Mouse (Mus musculus): ENCODE measurements around the gene Ehbp1. TPM values are rescaled to one million over a fixed set of nuclear protein-coding genes. Genes with fewer than 3 reads are reported as not detected.
A peak's percentile ranks its signal among the peaks of the same experiment; 100 is the strongest.

The Ehbp1 gene
- polyA plus RNA-seq, 1 experiment from 2014 or later, result 3.4 TPM

GRCm38 (mm10) chr11:22273378-22273777 is 68.7 kb downstream of the Ehbp1 start:
- H3K27ac ChIP-seq, result no peak overlapping the region
- H3K4me1 ChIP-seq, result peaks cover 7% of the 10 kb centered on the region; the same call in 1 of the 2 replicates
- peaks cover 7% of the 10 kb centered on the region for H3K36me3 ChIP-seq
- no peak overlapping the region for H3K9ac ChIP-seq
- ATAC-seq, result no peak
- H3K4me2 ChIP-seq, result no peak overlapping the region
- H3K9me3 ChIP-seq (replicated peaks), result no peaks in the 10 kb centered on the region
- 74% methylated on average over 7 of the region's 7 CpGs for WGBS (ENCODE audit: insufficient replicate concordance)
- no peaks in the 10 kb centered on the region for H3K27me3 ChIP-seq (replicated peaks)
- no peak overlapping the region for H3K4me3 ChIP-seq

- H3K27me3 ChIP-seq (replicated peaks), result no peaks in the 10 kb centered on the region
- peaks cover 8% of the 10 kb centered on the region; the same call in 1 of the 2 replicates for H3K4me1 ChIP-seq
- no peak overlapping the region for H3K4me2 ChIP-seq
- no peaks in the 10 kb centered on the region for H3K9me3 ChIP-seq (replicated peaks)
- peaks cover 6% of the 10 kb centered on the region for H3K36me3 ChIP-seq
- no peak overlapping the region for H3K4me3 ChIP-seq
- H3K27ac ChIP-seq, result no peak overlapping the region
- WGBS (ENCODE audit: insufficient replicate concordance), result 73% methylated on average over 3 of the region's 3 CpGs
- H3K9ac ChIP-seq, result no peak overlapping the region
- no peak for ATAC-seq
Observed at GRCm38 (mm10) chr11:22271889-22272288, 70.2 kb downstream of the Ehbp1 start.

GRCm38 (mm10) chr11:22269643-22270042 is 72.4 kb downstream of the Ehbp1 start:
- Histone ChIP-seq H3K36me3 (no peaks in the 10 kb centered on the region), H3K9ac (no peak overlapping the region), H3K27me3 (replicated peaks) (no peaks in the 10 kb centered on the region), H3K9me3 (replicated peaks) (no peaks in the 10 kb centered on the region), H3K27ac (0 out of 2 replicates have a peak overlapping the region, but pooled peaks have one; percentile 12), H3K4me3 (no peak overlapping the region), H3K4me1 (peaks cover 10% of the 10 kb centered on the region; the same call in 1 of the 2 replicates), H3K4me2 (no peak overlapping the region)
- WGBS (ENCODE audit: insufficient replicate concordance), result 65% methylated on average over 4 of the region's 4 CpGs
- no peak for ATAC-seq

GRCm38 (mm10) chr11:22269173-22269572 is 72.9 kb downstream of the Ehbp1 start:
- Histone ChIP-seq H3K27ac (no peak overlapping the region), H3K4me3 (no peak overlapping the region), H3K36me3 (no peaks in the 10 kb centered on the region), H3K9ac (no peak overlapping the region), H3K4me2 (no peak overlapping the region), H3K9me3 (replicated peaks) (no peaks in the 10 kb centered on the region), H3K27me3 (replicated peaks) (no peaks in the 10 kb centered on the region), H3K4me1 (peaks cover 8% of the 10 kb centered on the region; the same call in 1 of the 2 replicates)
- 68% methylated on average over 3 of the region's 3 CpGs for WGBS (ENCODE audit: insufficient replicate concordance)
- ATAC-seq, result no peak

GRCm38 (mm10) chr11:22267014-22267413 is 75.1 kb downstream of the Ehbp1 start:
- Histone ChIP-seq H3K9me3 (replicated peaks) (no peaks in the 10 kb centered on the region), H3K4me2 (no peak overlapping the region), H3K27me3 (replicated peaks) (no peaks in the 10 kb centered on the region), H3K9ac (no peak overlapping the region), H3K36me3 (no peaks in the 10 kb centered on the region), H3K4me1 (0 out of 2 replicates have a peak, but pooled peaks cover 4% of the 10 kb centered on the region), H3K4me3 (no peak overlapping the region), H3K27ac (no peak overlapping the region)
- ATAC-seq, result no peak

- Histone ChIP-seq H3K27ac (no peak overlapping the region), H3K9me3 (replicated peaks) (no peaks in the 10 kb centered on the region), H3K36me3 (no peaks in the 10 kb centered on the region), H3K27me3 (replicated peaks) (no peaks in the 10 kb centered on the region), H3K9ac (no peak overlapping the region), H3K4me1 (no peaks in the 10 kb centered on the region), H3K4me2 (no peak overlapping the region), H3K4me3 (no peak overlapping the region)
- 69% methylated on average over 1 of the region's 1 CpGs for WGBS (ENCODE audit: insufficient replicate concordance)
- ATAC-seq, result no peak
Observed at GRCm38 (mm10) chr11:22255418-22255817, 86.7 kb downstream of the Ehbp1 start.

GRCm38 (mm10) chr11:22249363-22249762 is 92.7 kb downstream of the Ehbp1 start:
- no peak overlapping the region for H3K4me2 ChIP-seq
- no peaks in the 10 kb centered on the region for H3K27me3 ChIP-seq (replicated peaks)
- no peak overlapping the region for H3K27ac ChIP-seq
- H3K9me3 ChIP-seq (replicated peaks), result no peaks in the 10 kb centered on the region
- H3K4me3 ChIP-seq, result no peak overlapping the region
- H3K9ac ChIP-seq, result no peak overlapping the region
- H3K36me3 ChIP-seq, result no peaks in the 10 kb centered on the region
- 72% methylated on average over 2 of the region's 2 CpGs for WGBS (ENCODE audit: insufficient replicate concordance)
- H3K4me1 ChIP-seq, result no peaks in the 10 kb centered on the region
- no peak for ATAC-seq

GRCm38 (mm10) chr11:22247736-22248135 is 94.4 kb downstream of the Ehbp1 start:
- ATAC-seq, result no peak
- H3K4me2 ChIP-seq, result no peak overlapping the region
- H3K4me1 ChIP-seq, result no peaks in the 10 kb centered on the region
- no peaks in the 10 kb centered on the region for H3K9me3 ChIP-seq (replicated peaks)
- no peak overlapping the region for H3K27ac ChIP-seq
- no peaks in the 10 kb centered on the region for H3K27me3 ChIP-seq (replicated peaks)
- H3K4me3 ChIP-seq, result no peak overlapping the region
- WGBS (ENCODE audit: insufficient replicate concordance), result 68% methylated on average over 4 of the region's 4 CpGs
- H3K36me3 ChIP-seq, result no peaks in the 10 kb centered on the region
- H3K9ac ChIP-seq, result no peak overlapping the region

- no peaks in the 10 kb centered on the region for H3K9me3 ChIP-seq (replicated peaks)
- no peak overlapping the region for H3K27ac ChIP-seq
- H3K9ac ChIP-seq, result no peak overlapping the region
- H3K4me3 ChIP-seq, result no peak overlapping the region
- H3K36me3 ChIP-seq, result no peaks in the 10 kb centered on the region
- H3K4me1 ChIP-seq, result no peaks in the 10 kb centered on the region
- no peak overlapping the region for H3K4me2 ChIP-seq
- H3K27me3 ChIP-seq (replicated peaks), result no peaks in the 10 kb centered on the region
- no peak for ATAC-seq
Observed at GRCm38 (mm10) chr11:22247069-22247468, 95.0 kb downstream of the Ehbp1 start.

- Histone ChIP-seq H3K9ac (no peak overlapping the region), H3K27ac (no peak overlapping the region), H3K27me3 (replicated peaks) (no peaks in the 10 kb centered on the region), H3K4me3 (no peak overlapping the region), H3K36me3 (0 out of 2 replicates have a peak, but pooled peaks cover 4% of the 10 kb centered on the region), H3K9me3 (replicated peaks) (no peaks in the 10 kb centered on the region), H3K4me1 (no peaks in the 10 kb centered on the region), H3K4me2 (no peak overlapping the region)
- ATAC-seq, result no peak
- WGBS (ENCODE audit: insufficient replicate concordance), result 76% methylated on average over 5 of the region's 5 CpGs
Observed at GRCm38 (mm10) chr11:22235558-22235957, 106.5 kb downstream of the Ehbp1 start.

- WGBS (ENCODE audit: insufficient replicate concordance), result 37% methylated on average over 1 of the region's 1 CpGs
- no peak overlapping the region for H3K4me3 ChIP-seq
- no peaks in the 10 kb centered on the region for H3K4me1 ChIP-seq
- ATAC-seq, result peak; percentile 24; the same call in 1 of the 2 replicates
- no peak overlapping the region for H3K27ac ChIP-seq
- H3K27me3 ChIP-seq (replicated peaks), result no peaks in the 10 kb centered on the region
- H3K4me2 ChIP-seq, result no peak overlapping the region
- no peaks in the 10 kb centered on the region for H3K9me3 ChIP-seq (replicated peaks)
- H3K9ac ChIP-seq, result no peak overlapping the region
- H3K36me3 ChIP-seq, result 0 out of 2 replicates have a peak, but pooled peaks cover 4% of the 10 kb centered on the region
Observed at GRCm38 (mm10) chr11:22234739-22235138, 107.4 kb downstream of the Ehbp1 start.

- H3K9ac ChIP-seq, result no peak overlapping the region
- no peaks in the 10 kb centered on the region for H3K4me1 ChIP-seq
- no peaks in the 10 kb centered on the region for H3K9me3 ChIP-seq (replicated peaks)
- H3K27me3 ChIP-seq (replicated peaks), result no peaks in the 10 kb centered on the region
- no peak overlapping the region for H3K4me3 ChIP-seq
- H3K27ac ChIP-seq, result no peak overlapping the region
- WGBS (ENCODE audit: insufficient replicate concordance), result 81% methylated on average over 6 of the region's 6 CpGs
- H3K4me2 ChIP-seq, result no peak overlapping the region
- no peak for ATAC-seq
- 0 out of 2 replicates have a peak, but pooled peaks cover 4% of the 10 kb centered on the region for H3K36me3 ChIP-seq
Observed at GRCm38 (mm10) chr11:22230906-22231305, 111.2 kb downstream of the Ehbp1 start.

GRCm38 (mm10) chr11:22225619-22226018 is 116.5 kb downstream of the Ehbp1 start:
- Histone ChIP-seq H3K4me1 (no peaks in the 10 kb centered on the region), H3K27ac (no peak overlapping the region), H3K36me3 (no peaks in the 10 kb centered on the region), H3K9me3 (replicated peaks) (no peaks in the 10 kb centered on the region), H3K9ac (no peak overlapping the region), H3K4me3 (no peak overlapping the region), H3K27me3 (replicated peaks) (no peaks in the 10 kb centered on the region), H3K4me2 (no peak overlapping the region)
- ATAC-seq, result no peak
- WGBS (ENCODE audit: insufficient replicate concordance), result 38% methylated on average over 2 of the region's 2 CpGs

Data from liver, embryonic 12.5 days (tissue).